Mouse (Mus musculus): ENCODE data around the gene Syt5.

DNA sequence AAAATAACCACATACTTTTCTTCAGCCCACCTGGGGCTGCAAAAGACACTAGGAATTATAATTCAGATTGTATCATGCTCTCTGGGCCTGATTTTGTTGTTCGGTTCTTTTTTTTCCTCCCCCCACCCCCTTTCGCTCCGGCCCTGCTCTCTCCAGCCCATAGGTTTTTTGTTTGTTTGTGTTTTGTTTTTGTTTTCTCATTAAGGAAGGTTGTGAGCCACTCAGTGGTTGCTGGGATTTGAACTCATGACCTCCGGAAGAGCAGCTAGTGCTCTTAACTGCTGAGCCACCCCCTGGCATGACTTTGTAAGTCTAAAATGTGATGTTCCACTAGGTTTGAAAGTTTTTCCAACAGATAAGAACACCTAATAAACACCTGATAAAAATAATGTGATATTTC is 44.2 kb downstream of the Syt5 start:
- TF ChIP-seq E2F4 (IDR thresholded peaks at IDR 0.05; ENCODE audit: insufficient read depth) (no peak), POLR2A (IDR thresholded peaks at IDR 0.05; ENCODE audit: insufficient read length, low read depth) (no peak), CEBPB (IDR thresholded peaks at IDR 0.05; ENCODE audit: insufficient read depth, poor library complexity, severe bottlenecking) (no peak), USF1 (IDR thresholded peaks at IDR 0.05; ENCODE audit: low read depth) (no peak)
